ENCODE assay signal across 9 mouse cellular contexts in the genomic region with DNA sequence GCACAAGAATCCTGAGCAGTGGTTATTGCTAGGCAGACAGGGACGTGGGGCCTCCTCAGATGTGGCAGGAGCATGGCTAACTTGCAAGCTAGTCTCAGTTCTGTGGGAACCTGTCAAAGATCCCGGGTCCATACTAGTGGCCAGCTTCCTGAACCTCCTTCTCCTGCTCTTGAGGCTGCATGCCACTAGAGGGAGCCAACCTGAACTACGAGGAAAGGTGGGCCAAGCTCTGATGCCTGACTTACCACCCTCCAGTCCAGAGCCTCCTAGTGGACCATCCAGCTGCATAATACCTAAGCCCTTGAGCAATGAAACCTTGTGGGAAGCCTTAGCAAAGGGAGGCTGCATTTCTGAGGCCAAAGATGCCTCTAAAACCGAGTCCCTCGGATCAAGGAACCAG. TPM values are rescaled to one million over a fixed set of nuclear protein-coding genes. Genes with fewer than 3 reads are reported as not detected.
DNase-seq lines count a peak whose midpoint lies in the region; ATAC-seq lines count a peak whose summit lies in the region.
"Had no signal": no experiment of that assay in that cellular context is flagged by ENCODE, and none has a peak within 500 bp of the region (broad histone marks: within the 10 kb centered on the region; RNA-seq: fewer than 3 reads in every experiment).

No protein-coding gene starts in this region.

- no peaks in the 10 kb centered on the region for H3K27me3 ChIP-seq in liver, embryonic 11.5 days (replicated peaks; ENCODE audit: control insufficient read depth, insufficient read depth, low read length)
- H3K27me3 ChIP-seq in neural tube, embryonic 12.5 days (replicated peaks), result no peaks in the 10 kb centered on the region
- H3K27me3 ChIP-seq in stomach, embryonic 14.5 days (ENCODE audit: control insufficient read depth, insufficient read depth, low read length), result no peaks in the 10 kb centered on the region

- no peak overlapping the region for H3K4me3 ChIP-seq in liver, embryonic 11.5 days (ENCODE audit: low read depth, low read length)
- no peak overlapping the region for H3K4me3 ChIP-seq in neural tube, embryonic 12.5 days
- no peak overlapping the region for H3K4me3 ChIP-seq in stomach, embryonic 14.5 days (ENCODE audit: low read depth, low read length)
- H3K4me3 ChIP-seq: myocyte had no signal

- peaks cover 30% of the 10 kb centered on the region for H3K36me3 ChIP-seq in liver, embryonic 11.5 days (ENCODE audit: control insufficient read depth, insufficient read depth, low read length)
- H3K36me3 ChIP-seq in neural tube, embryonic 12.5 days, result peaks cover 50% of the 10 kb centered on the region
- peaks cover 42% of the 10 kb centered on the region for H3K36me3 ChIP-seq in stomach, embryonic 14.5 days (ENCODE audit: control insufficient read depth, insufficient read depth, low read length)

- no peak overlapping the region for H3K9ac ChIP-seq in liver, embryonic 11.5 days (ENCODE audit: low read depth, low read length)
- no peak overlapping the region for H3K9ac ChIP-seq in neural tube, embryonic 12.5 days
- H3K9ac ChIP-seq in stomach, embryonic 14.5 days (replicated peaks; ENCODE audit: low read depth, low read length), result no peak overlapping the region

- H3K27ac ChIP-seq in liver, embryonic 11.5 days (ENCODE audit: low read depth, low read length), result no peak overlapping the region
- no peak overlapping the region for H3K27ac ChIP-seq in neural tube, embryonic 12.5 days
- H3K27ac ChIP-seq in stomach, embryonic 14.5 days (ENCODE audit: low read length), result no peak overlapping the region

- peak; percentile 78 for DNase-seq in layer of hippocampus, adult 11-12 months (ENCODE audit: low spot score)
- no peak for DNase-seq in layer of hippocampus, adult 9-10 months (ENCODE audit: low spot score)
- DNase-seq in cerebellum, adult 9-10 months, result peak; percentile 68
- peak; percentile 73 for DNase-seq in gastrocnemius, postnatal 10 days
- DNase-seq in kidney, adult 11 months, result peak; percentile 36
- peak; percentile 56 for DNase-seq in liver, embryonic 11.5 days (ENCODE audit: low spot score)

- no peaks in the 10 kb centered on the region for H3K9me3 ChIP-seq in liver, embryonic 11.5 days (ENCODE audit: control insufficient read depth, low read length)
- H3K9me3 ChIP-seq in neural tube, embryonic 12.5 days, result no peaks in the 10 kb centered on the region
- H3K9me3 ChIP-seq in stomach, embryonic 14.5 days (ENCODE audit: control insufficient read depth, low read depth, low read length), result no peaks in the 10 kb centered on the region

- ATAC-seq in liver, embryonic 11.5 days (replicated peaks; ENCODE audit: low FRiP score), result peak; percentile 33
- peak; percentile 52; the same call in 1 of the 2 replicates for ATAC-seq in neural tube, embryonic 12.5 days (ENCODE audit: low FRiP score, low read depth)
- 0 out of 2 replicates have a peak, but pooled peaks have one; percentile 25 for ATAC-seq in stomach, embryonic 14.5 days (ENCODE audit: insufficient number of reproducible peaks, insufficient read depth, low FRiP score, low read depth)

- 31% methylated on average over 5 of the region's 5 CpGs for WGBS in liver, embryonic 11.5 days
- WGBS in neural tube, embryonic 12.5 days, result 38% methylated on average over 5 of the region's 5 CpGs
- 31% methylated on average over 5 of the region's 5 CpGs for WGBS in stomach, embryonic 14.5 days

- peaks cover 19% of the 10 kb centered on the region for H3K4me1 ChIP-seq in liver, embryonic 11.5 days (replicated peaks; ENCODE audit: control insufficient read depth, insufficient read depth, low read length)
- H3K4me1 ChIP-seq in neural tube, embryonic 12.5 days, result peaks cover 8% of the 10 kb centered on the region
- peaks cover 8% of the 10 kb centered on the region; the same call in 1 of the 2 replicates for H3K4me1 ChIP-seq in stomach, embryonic 14.5 days (ENCODE audit: control insufficient read depth, insufficient read depth, low read length)

- no peak overlapping the region for H3K4me2 ChIP-seq in liver, embryonic 11.5 days
- no peak overlapping the region for H3K4me2 ChIP-seq in neural tube, embryonic 12.5 days (replicated peaks)
- H3K4me2 ChIP-seq in stomach, embryonic 14.5 days (replicated peaks; ENCODE audit: low read depth, low read length), result no peak overlapping the region

RNA-seq across cellular contexts. Expression of gene Nsmce1, which starts 21.5 kb away (rescaled TPM):
- 10 to 100 TPM; 19.4 to 20.3 TPM for total RNA-seq in gastrocnemius, postnatal 10 days (2021)
- 126 and 132 TPM in 2 replicates for polyA plus RNA-seq in liver, embryonic 11.5 days (2014; fragmentation: Nextera tagmentation; extraction: Ambion mirVana)
- 98.8 and 108 TPM in 2 replicates for polyA plus RNA-seq in neural tube, embryonic 12.5 days (2016; fragmentation: Nextera tagmentation; extraction: Ambion mirVana)
- polyA plus RNA-seq in stomach, embryonic 14.5 days (2014; fragmentation: Nextera tagmentation; extraction: Ambion mirVana), result 133 and 140 TPM in 2 replicates

RNA-seq across cellular contexts. Expression of gene Kdm8, which starts 25.5 kb away (rescaled TPM):
- 1 to 10 TPM; 3.8 to 4.0 TPM for total RNA-seq in gastrocnemius, postnatal 10 days (2021)
- 14.8 and 15.2 TPM in 2 replicates for polyA plus RNA-seq in liver, embryonic 11.5 days (2014; fragmentation: Nextera tagmentation; extraction: Ambion mirVana)
- polyA plus RNA-seq in neural tube, embryonic 12.5 days (2016; fragmentation: Nextera tagmentation; extraction: Ambion mirVana), result 9.2 and 10.1 TPM in 2 replicates
- polyA plus RNA-seq in stomach, embryonic 14.5 days (2014; fragmentation: Nextera tagmentation; extraction: Ambion mirVana), result 9.9 and 10.2 TPM in 2 replicates
